Mouse (Mus musculus): ENCODE results near the gene Hps6. TPM values are rescaled to one million over a fixed set of nuclear protein-coding genes. Genes with fewer than 3 reads are reported as not detected.

Gene Hps6
- polyA plus RNA-seq, 1 experiment from 2014 or later: 7.4 TPM

GRCm38 (mm10) chr19:45997785-45998693 lies 5.3 kb upstream of the Hps6 start, which contains the start of gene Armh3:
Gene Armh3, minus strand, starts transcription at chr19:45998488.
- H3K27me3 ChIP-seq (ENCODE audit: control insufficient read depth, insufficient read depth, low read length): no peaks in the 10 kb centered on the region
- peak; percentile 95 for ATAC-seq (replicated peaks; ENCODE audit: extremely low read depth, insufficient read depth, low FRiP score)
- H3K9ac ChIP-seq (ENCODE audit: low read length): peak within 1 kb of the TSS; percentile 97
- no peaks in the 10 kb centered on the region for H3K9me3 ChIP-seq (replicated peaks; ENCODE audit: control insufficient read depth, low read length)
- peak within 1 kb of the TSS; percentile 88 for H3K4me2 ChIP-seq (ENCODE audit: low read depth, low read length)
- peak within 1 kb of the TSS; percentile 82 for H3K4me3 ChIP-seq (ENCODE audit: low read length)
- peak within 1 kb of the TSS; percentile 96 for H3K27ac ChIP-seq (ENCODE audit: low read length)
- H3K4me1 ChIP-seq (ENCODE audit: control insufficient read depth, insufficient read depth, low read length): peaks cover 7% of the 10 kb centered on the region
- H3K36me3 ChIP-seq (ENCODE audit: control insufficient read depth, insufficient read depth): no peaks in the 10 kb centered on the region
- WGBS: 1% methylated on average over 70 of the region's 76 CpGs

GRCm38 (mm10) chr19:45998694-45999217 lies 4.6 kb upstream of the Hps6 start:
- WGBS: 12% methylated on average over 8 of the region's 8 CpGs
- no peaks in the 10 kb centered on the region for H3K27me3 ChIP-seq (ENCODE audit: control insufficient read depth, insufficient read depth, low read length)
- H3K9ac ChIP-seq (ENCODE audit: low read length): peak overlapping the region; percentile 97
- H3K27ac ChIP-seq (ENCODE audit: low read length): no peak overlapping the region
- peak overlapping the region; percentile 82 for H3K4me3 ChIP-seq (ENCODE audit: low read length)
- H3K4me1 ChIP-seq (ENCODE audit: control insufficient read depth, insufficient read depth, low read length): peaks cover 7% of the 10 kb centered on the region
- ATAC-seq (replicated peaks; ENCODE audit: extremely low read depth, insufficient read depth, low FRiP score): no peak
- peak overlapping the region; percentile 88 for H3K4me2 ChIP-seq (ENCODE audit: low read depth, low read length)
- no peaks in the 10 kb centered on the region for H3K9me3 ChIP-seq (replicated peaks; ENCODE audit: control insufficient read depth, low read length)
- H3K36me3 ChIP-seq (ENCODE audit: control insufficient read depth, insufficient read depth): no peaks in the 10 kb centered on the region

- H3K27me3 ChIP-seq (ENCODE audit: control insufficient read depth, insufficient read depth, low read length): no peaks in the 10 kb centered on the region
- WGBS: 46% methylated on average over 1 of the region's 1 CpGs
- no peak for ATAC-seq (replicated peaks; ENCODE audit: extremely low read depth, insufficient read depth, low FRiP score)
- no peak overlapping the region for H3K4me2 ChIP-seq (ENCODE audit: low read depth, low read length)
- no peak overlapping the region for H3K9ac ChIP-seq (ENCODE audit: low read length)
- H3K27ac ChIP-seq (ENCODE audit: low read length): no peak overlapping the region
- no peaks in the 10 kb centered on the region for H3K36me3 ChIP-seq (ENCODE audit: control insufficient read depth, insufficient read depth)
- H3K9me3 ChIP-seq (replicated peaks; ENCODE audit: control insufficient read depth, low read length): no peaks in the 10 kb centered on the region
- H3K4me3 ChIP-seq (ENCODE audit: low read length): no peak overlapping the region
- peaks cover 12% of the 10 kb centered on the region for H3K4me1 ChIP-seq (ENCODE audit: control insufficient read depth, insufficient read depth, low read length)
Observed at GRCm38 (mm10) chr19:45999378-45999777, 3.9 kb upstream of the Hps6 start.

- Histone ChIP-seq H3K27me3 (ENCODE audit: control insufficient read depth, insufficient read depth, low read length) (no peaks in the 10 kb centered on the region), H3K4me2 (ENCODE audit: low read depth, low read length) (no peak overlapping the region), H3K9me3 (replicated peaks; ENCODE audit: control insufficient read depth, low read length) (peaks cover 4% of the 10 kb centered on the region; the same call in 1 of the 2 replicates), H3K4me3 (ENCODE audit: low read length) (no peak overlapping the region), H3K36me3 (ENCODE audit: control insufficient read depth, insufficient read depth) (0 out of 2 replicates have a peak, but pooled peaks cover 5% of the 10 kb centered on the region), H3K9ac (ENCODE audit: low read length) (no peak overlapping the region), H3K27ac (ENCODE audit: low read length) (no peak overlapping the region), H3K4me1 (ENCODE audit: control insufficient read depth, insufficient read depth, low read length) (peaks cover 13% of the 10 kb centered on the region)
- ATAC-seq (replicated peaks; ENCODE audit: extremely low read depth, insufficient read depth, low FRiP score): no peak
- 72% methylated on average over 9 of the region's 9 CpGs for WGBS
Observed at GRCm38 (mm10) chr19:46002279-46002678, 1.0 kb upstream of the Hps6 start.

- Histone ChIP-seq H3K27ac (ENCODE audit: low read length) (no peak overlapping the region), H3K4me2 (ENCODE audit: low read depth, low read length) (peak overlapping the region; percentile 96; the same call in 1 of the 2 replicates), H3K36me3 (ENCODE audit: control insufficient read depth, insufficient read depth) (0 out of 2 replicates have a peak, but pooled peaks cover 5% of the 10 kb centered on the region), H3K27me3 (ENCODE audit: control insufficient read depth, insufficient read depth, low read length) (no peaks in the 10 kb centered on the region), H3K9ac (ENCODE audit: low read length) (no peak overlapping the region; the same call in 1 of the 2 replicates), H3K9me3 (replicated peaks; ENCODE audit: control insufficient read depth, low read length) (peaks cover 4% of the 10 kb centered on the region; the same call in 1 of the 2 replicates), H3K4me3 (ENCODE audit: low read length) (no peak overlapping the region), H3K4me1 (ENCODE audit: control insufficient read depth, insufficient read depth, low read length) (peaks cover 8% of the 10 kb centered on the region)
- ATAC-seq (replicated peaks; ENCODE audit: extremely low read depth, insufficient read depth, low FRiP score): no peak
- 86% methylated on average over 17 of the region's 17 CpGs for WGBS
Observed at GRCm38 (mm10) chr19:46004814-46005466, 1.6 kb downstream of the Hps6 start.

- ATAC-seq (replicated peaks; ENCODE audit: extremely low read depth, insufficient read depth, low FRiP score): no peak
- H3K27ac ChIP-seq (ENCODE audit: low read length): no peak overlapping the region
- peaks cover 4% of the 10 kb centered on the region; the same call in 1 of the 2 replicates for H3K9me3 ChIP-seq (replicated peaks; ENCODE audit: control insufficient read depth, low read length)
- 76% methylated on average over 7 of the region's 7 CpGs for WGBS
- no peak overlapping the region for H3K4me2 ChIP-seq (ENCODE audit: low read depth, low read length)
- no peak overlapping the region for H3K4me3 ChIP-seq (ENCODE audit: low read length)
- no peaks in the 10 kb centered on the region for H3K27me3 ChIP-seq (ENCODE audit: control insufficient read depth, insufficient read depth, low read length)
- 0 out of 2 replicates have a peak, but pooled peaks cover 5% of the 10 kb centered on the region for H3K36me3 ChIP-seq (ENCODE audit: control insufficient read depth, insufficient read depth)
- no peak overlapping the region for H3K9ac ChIP-seq (ENCODE audit: low read length)
- peaks cover 8% of the 10 kb centered on the region for H3K4me1 ChIP-seq (ENCODE audit: control insufficient read depth, insufficient read depth, low read length)
Observed at GRCm38 (mm10) chr19:46005680-46006079, 2.4 kb downstream of the Hps6 start.

- no peak overlapping the region for H3K9ac ChIP-seq (ENCODE audit: low read length)
- H3K4me3 ChIP-seq (ENCODE audit: low read length): no peak overlapping the region
- peak; percentile 76 for ATAC-seq (replicated peaks; ENCODE audit: extremely low read depth, insufficient read depth, low FRiP score)
- H3K27me3 ChIP-seq (ENCODE audit: control insufficient read depth, insufficient read depth, low read length): no peaks in the 10 kb centered on the region
- no peaks in the 10 kb centered on the region for H3K4me1 ChIP-seq (ENCODE audit: control insufficient read depth, insufficient read depth, low read length)
- H3K9me3 ChIP-seq (replicated peaks; ENCODE audit: control insufficient read depth, low read length): peaks cover 8% of the 10 kb centered on the region; the same call in 1 of the 2 replicates
- no peak overlapping the region for H3K4me2 ChIP-seq (ENCODE audit: low read depth, low read length)
- no peak overlapping the region for H3K27ac ChIP-seq (ENCODE audit: low read length)
- 28% methylated on average over 12 of the region's 12 CpGs for WGBS
- no peaks in the 10 kb centered on the region for H3K36me3 ChIP-seq (ENCODE audit: control insufficient read depth, insufficient read depth)
Observed at GRCm38 (mm10) chr19:46014572-46015178, 11.4 kb downstream of the Hps6 start.

- Histone ChIP-seq H3K4me2 (ENCODE audit: low read depth, low read length) (no peak overlapping the region), H3K9ac (ENCODE audit: low read length) (no peak overlapping the region), H3K36me3 (ENCODE audit: control insufficient read depth, insufficient read depth) (no peaks in the 10 kb centered on the region), H3K27me3 (ENCODE audit: control insufficient read depth, insufficient read depth, low read length) (no peaks in the 10 kb centered on the region), H3K9me3 (replicated peaks; ENCODE audit: control insufficient read depth, low read length) (peaks cover 4% of the 10 kb centered on the region; the same call in 1 of the 2 replicates), H3K27ac (ENCODE audit: low read length) (no peak overlapping the region), H3K4me3 (ENCODE audit: low read length) (no peak overlapping the region), H3K4me1 (ENCODE audit: control insufficient read depth, insufficient read depth, low read length) (no peaks in the 10 kb centered on the region)
- WGBS: 80% methylated on average over 2 of the region's 2 CpGs
- no peak for ATAC-seq (replicated peaks; ENCODE audit: extremely low read depth, insufficient read depth, low FRiP score)
Observed at GRCm38 (mm10) chr19:46016023-46016422, 12.7 kb downstream of the Hps6 start.

Data from heart, embryonic 16.5 days (tissue).